Mouse (Mus musculus) retina, embryonic 14.5 days (tissue): ENCODE data around the gene Sox18.

Experiments
- DNase-seq: peaks from one replicate; pipeline ENCODE4 v3.0.0-alpha.2; 2015; ENCODE audit warnings: low spot score

The Sox18 gene

DNA sequence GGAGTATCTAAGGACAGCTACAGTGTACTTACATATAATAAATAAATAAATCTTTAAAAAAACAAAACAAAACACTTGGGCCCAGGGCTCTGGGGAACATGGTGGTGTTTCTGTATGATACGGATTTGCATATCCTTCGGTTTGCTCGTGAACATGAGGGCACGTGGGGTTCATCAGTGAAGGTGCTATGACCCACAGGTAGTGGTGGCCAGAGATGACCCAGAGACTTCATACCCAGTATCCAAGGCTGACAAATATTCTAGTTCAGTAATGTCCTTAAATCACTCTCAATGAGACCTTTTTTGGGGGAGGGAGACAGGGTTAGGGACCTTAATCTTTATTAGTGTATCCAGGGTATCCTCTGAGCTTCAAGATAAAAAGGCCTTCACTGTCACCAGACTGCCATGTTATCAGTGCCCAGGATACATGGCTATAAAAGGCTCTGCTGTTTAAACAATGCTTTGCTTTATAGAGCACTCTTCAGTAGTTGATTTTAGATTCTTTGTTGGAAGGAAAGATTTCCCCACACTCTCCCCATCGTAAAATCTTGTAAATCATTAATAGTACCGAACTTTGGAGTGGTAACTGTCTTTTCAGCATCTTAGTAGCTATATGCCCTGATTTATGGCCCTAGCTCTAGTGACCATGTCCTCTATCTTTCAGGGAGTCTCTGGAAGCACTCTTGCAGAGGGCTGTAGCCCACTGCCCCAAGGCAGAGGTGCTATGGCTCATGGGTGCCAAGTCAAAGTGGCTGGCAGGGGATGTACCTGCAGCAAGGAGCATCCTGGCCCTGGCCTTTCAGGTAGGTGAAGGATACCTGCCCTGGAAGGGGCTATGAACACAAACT, 24.6 kb downstream of the Sox18 start:
- DNase-seq, result no peak

DNA sequence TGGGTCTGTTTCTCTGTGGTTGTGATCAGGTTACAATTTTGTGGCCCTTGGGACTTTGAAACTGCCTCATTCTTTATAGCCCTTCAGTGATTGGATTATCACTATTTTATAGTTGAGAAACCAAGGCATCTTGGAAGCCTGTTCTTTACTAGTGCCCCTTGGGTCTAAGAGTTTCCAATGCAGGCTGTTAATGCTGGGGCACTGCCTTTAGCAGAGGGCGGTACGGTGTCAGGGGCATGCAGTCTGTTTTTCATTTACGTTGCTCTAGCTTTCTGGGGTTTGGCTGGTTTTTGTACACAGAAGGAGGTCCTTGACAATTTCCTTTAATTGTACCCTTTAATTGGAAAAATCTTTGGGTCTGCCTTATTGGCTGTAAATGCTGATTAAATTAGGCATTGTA, 25.8 kb downstream of the Sox18 start:
- no peak for DNase-seq

DNA sequence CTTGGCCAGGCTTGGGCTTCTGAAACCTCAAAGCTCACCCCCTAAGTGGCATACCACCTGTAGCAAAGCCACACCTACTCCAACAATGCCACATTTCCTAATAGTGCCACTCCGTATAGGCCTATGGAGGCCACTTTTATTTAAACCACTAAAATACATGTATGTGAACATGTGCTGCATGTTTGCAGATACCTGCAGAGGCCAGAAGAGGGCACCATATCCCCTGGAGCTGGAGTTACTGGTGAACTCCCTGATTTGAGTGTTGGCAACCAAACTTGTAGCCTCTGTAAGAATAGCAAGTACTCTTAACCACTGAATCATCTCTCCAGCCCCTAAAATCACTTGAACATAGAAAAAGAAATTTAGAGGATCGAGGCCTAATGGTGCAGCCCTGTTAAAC, 27.1 kb downstream of the Sox18 start:
- peak; percentile 58 for DNase-seq

DNA sequence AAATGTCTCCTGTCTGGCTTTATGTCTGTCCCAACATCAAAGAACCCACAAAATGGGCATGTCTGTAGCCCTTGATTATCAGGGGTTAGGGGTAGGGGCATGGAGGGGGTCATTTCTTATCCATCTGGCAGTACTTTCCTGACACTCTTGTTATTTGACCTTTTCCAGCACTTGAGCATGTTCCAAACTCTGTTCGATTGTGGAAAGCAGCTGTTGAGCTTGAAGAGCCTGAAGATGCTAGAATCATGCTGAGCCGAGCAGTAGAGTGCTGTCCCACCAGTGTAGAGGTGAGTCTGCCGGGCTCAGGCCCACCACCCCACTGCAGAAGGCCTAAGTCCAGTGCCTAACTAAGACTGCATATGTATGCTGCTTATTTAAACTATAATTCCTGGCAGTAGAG, 35.6 kb downstream of the Sox18 start:
- no peak for DNase-seq

DNA sequence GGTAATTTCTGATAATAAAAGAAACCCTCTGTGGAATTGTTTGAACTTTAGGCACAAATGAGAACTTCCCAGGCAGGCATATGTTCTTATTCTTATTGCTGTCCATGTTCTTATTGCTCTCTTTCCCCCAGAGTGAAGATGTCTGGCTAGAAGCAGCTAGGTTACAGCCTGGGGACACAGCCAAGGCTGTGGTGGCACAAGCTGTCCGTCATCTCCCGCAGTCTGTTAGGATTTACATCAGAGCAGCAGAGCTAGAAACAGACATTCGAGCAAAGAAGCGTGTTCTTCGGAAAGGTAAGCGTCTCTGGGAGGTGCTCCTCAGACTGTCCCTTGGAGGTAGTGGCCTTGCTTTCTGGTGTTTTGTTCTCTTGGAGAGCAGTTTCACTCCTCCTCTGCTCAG, 38.8 kb downstream of the Sox18 start:
- DNase-seq, result no peak

DNA sequence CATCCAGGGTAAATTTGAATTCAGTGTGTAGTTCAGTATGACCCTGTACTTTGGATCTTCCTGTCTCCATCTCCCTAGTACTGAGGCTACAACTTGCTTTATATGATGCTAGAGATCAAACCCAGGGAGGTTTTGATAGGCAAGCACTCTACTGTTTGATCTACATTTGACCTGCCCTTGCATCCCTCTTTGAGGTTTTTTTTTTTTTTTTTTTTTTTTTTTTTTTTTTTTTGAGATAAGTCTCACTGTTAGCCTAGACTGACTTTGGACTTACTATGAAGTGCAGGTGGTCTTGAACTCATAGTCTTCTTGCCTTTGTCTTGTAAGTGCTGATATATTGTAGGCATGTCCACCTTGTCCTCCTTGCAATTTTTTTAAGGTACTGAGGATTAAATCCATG, 43.0 kb downstream of the Sox18 start:
- no peak for DNase-seq

DNA sequence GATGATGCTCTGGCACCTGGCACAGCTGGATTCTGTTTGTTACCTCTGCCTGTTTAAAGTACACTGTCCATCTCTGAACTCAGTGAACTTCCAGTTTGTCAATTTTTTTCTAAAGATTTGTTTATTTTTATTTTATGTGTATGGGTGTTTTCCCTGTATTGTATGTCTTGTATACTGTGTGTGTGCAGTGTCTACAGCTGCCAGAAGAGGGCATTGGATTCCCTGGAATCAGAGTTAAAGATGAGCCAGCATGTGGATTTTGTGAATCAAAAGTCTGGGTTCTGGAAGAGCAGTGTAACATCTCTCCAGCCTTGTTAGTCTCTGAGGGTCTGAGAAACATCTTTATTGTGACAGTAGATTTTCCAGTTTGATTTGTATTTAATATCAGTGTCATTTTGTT, 48.0 kb downstream of the Sox18 start:
- peak; percentile 18 for DNase-seq
